Mouse (Mus musculus) adrenal gland, postnatal 25 days (tissue): ENCODE results near the gene Ski. TPM values are rescaled to one million over a fixed set of nuclear protein-coding genes. Genes with fewer than 3 reads are reported as not detected.

ENCODE experiments used
- DNase-seq: peaks from one replicate; pipeline ENCODE4 v3.0.0; 2021; ENCODE audit warnings: mixed read lengths
- total RNA-seq: library from RNA; stranded (reverse); gene quantifications from 2 replicates; pipeline ENCODE4 v1.2.3, GENCODE M21; 2021

The Ski gene
- total RNA-seq, 1 experiment from 2014 or later: 93.3 TPM

- DNase-seq: no peak
Observed at GRCm38 (mm10) chr4:155173822-155174785, 48.3 kb downstream of the Ski start.

GRCm38 (mm10) chr4:155172909-155173821 is 49.2 kb downstream of the Ski start:
- peak; percentile 95 for DNase-seq

- DNase-seq: no peak
Observed at GRCm38 (mm10) chr4:155171961-155172533, 50.3 kb downstream of the Ski start.

GRCm38 (mm10) chr4:155170614-155171212 is 51.7 kb downstream of the Ski start:
- DNase-seq: no peak

- DNase-seq: no peak
Observed at GRCm38 (mm10) chr4:155168835-155169252, 53.5 kb downstream of the Ski start.

GRCm38 (mm10) chr4:155165861-155166260 is 56.5 kb downstream of the Ski start:
- no peak for DNase-seq

GRCm38 (mm10) chr4:155164550-155164949 is 57.8 kb downstream of the Ski start:
- peak; percentile 68 for DNase-seq

GRCm38 (mm10) chr4:155163685-155164084 is 58.7 kb downstream of the Ski start:
- no peak for DNase-seq

- no peak for DNase-seq
Observed at GRCm38 (mm10) chr4:155163320-155163651, 59.1 kb downstream of the Ski start.

- DNase-seq: no peak
Observed at GRCm38 (mm10) chr4:155162433-155163319, 59.7 kb downstream of the Ski start.

- no peak for DNase-seq
Observed at GRCm38 (mm10) chr4:155158543-155158917, 63.9 kb downstream of the Ski start.

- no peak for DNase-seq
Observed at GRCm38 (mm10) chr4:155157871-155158542, 64.4 kb downstream of the Ski start.

GRCm38 (mm10) chr4:155156734-155157133 is 65.7 kb downstream of the Ski start:
- DNase-seq: no peak

- DNase-seq: peak; percentile 34
Observed at GRCm38 (mm10) chr4:155154986-155155385, 67.4 kb downstream of the Ski start.

GRCm38 (mm10) chr4:155153389-155154072 is 68.9 kb downstream of the Ski start:
- DNase-seq: no peak

GRCm38 (mm10) chr4:155152476-155152875 is 69.9 kb downstream of the Ski start:
- no peak for DNase-seq

GRCm38 (mm10) chr4:155151845-155152244 is 70.5 kb downstream of the Ski start:
- DNase-seq: no peak

- DNase-seq: no peak
Observed at GRCm38 (mm10) chr4:155151221-155151788, 71.1 kb downstream of the Ski start.
